Mouse (Mus musculus): ENCODE measurements around the gene Flot1. TPM values are rescaled to one million over a fixed set of nuclear protein-coding genes. Genes with fewer than 3 reads are reported as not detected.
"Not testable (repeated sequence)": the region's sequence is repeated elsewhere in the genome, so short reads cannot be mapped to it uniquely, and the experiment has no call there.

Flot1 gene
- polyA plus RNA-seq, 1 experiment: 209 TPM

GRCm38 (mm10) chr17:35835424-35836140 is 12.6 kb downstream of the Flot1 start:
- DNase-seq (ENCODE audit: extremely low spot score in 1 of 2, low spot score in 1 of 2): peak in 1 of 2 experiments; percentile 43

- peak; percentile 81 to 97 for DNase-seq (ENCODE audit: extremely low spot score in 1 of 2, low spot score in 1 of 2)
Observed at GRCm38 (mm10) chr17:35836178-35836965, 13.3 kb downstream of the Flot1 start.

- peak; percentile 75 to 88 for DNase-seq (ENCODE audit: extremely low spot score in 1 of 2, low spot score in 1 of 2)
Observed at GRCm38 (mm10) chr17:35836991-35837422, 14.0 kb downstream of the Flot1 start.

- peak in 1 of 2 experiments; percentile 63 for DNase-seq (ENCODE audit: extremely low spot score in 1 of 2, low spot score in 1 of 2)
Observed at GRCm38 (mm10) chr17:35837487-35837886, 14.5 kb downstream of the Flot1 start.

GRCm38 (mm10) chr17:35838122-35838544 is 15.1 kb downstream of the Flot1 start, which contains the start of gene Tubb5:
TSS of gene Tubb5 (minus strand) at chr17:35838306.
- DNase-seq (ENCODE audit: extremely low spot score in 1 of 2, low spot score in 1 of 2): peak; percentile 96 to 98

GRCm38 (mm10) chr17:35838570-35838969 is 15.5 kb downstream of the Flot1 start:
- no peak for DNase-seq (ENCODE audit: extremely low spot score in 1 of 2, low spot score in 1 of 2)

- not testable (repeated sequence) for DNase-seq (ENCODE audit: extremely low spot score in 1 of 2, low spot score in 1 of 2)
Observed at GRCm38 (mm10) chr17:35839002-35839401, 16.0 kb downstream of the Flot1 start.

- no peak for DNase-seq (ENCODE audit: extremely low spot score in 1 of 2, low spot score in 1 of 2)
Observed at GRCm38 (mm10) chr17:35840561-35840960, 17.5 kb downstream of the Flot1 start.

- DNase-seq (ENCODE audit: extremely low spot score in 1 of 2, low spot score in 1 of 2): peak; percentile 100
Observed at GRCm38 (mm10) chr17:35841076-35841950, 18.3 kb downstream of the Flot1 start, which contains the start of gene Mdc1. TSS of gene Mdc1 (plus strand) at chr17:35841515.

- no peak for DNase-seq (ENCODE audit: extremely low spot score in 1 of 2, low spot score in 1 of 2)
Observed at GRCm38 (mm10) chr17:35842006-35842405, 19.0 kb downstream of the Flot1 start.

- no peak for DNase-seq (ENCODE audit: extremely low spot score in 1 of 2, low spot score in 1 of 2)
Observed at GRCm38 (mm10) chr17:35843514-35843913, 20.5 kb downstream of the Flot1 start.

- peak in 1 of 2 experiments; percentile 58 for DNase-seq (ENCODE audit: extremely low spot score in 1 of 2, low spot score in 1 of 2)
Observed at GRCm38 (mm10) chr17:35848112-35848511, 25.1 kb downstream of the Flot1 start.

- DNase-seq (ENCODE audit: extremely low spot score in 1 of 2, low spot score in 1 of 2): no peak
Observed at GRCm38 (mm10) chr17:35850974-35851373, 27.9 kb downstream of the Flot1 start.

GRCm38 (mm10) chr17:35859371-35859770 is 36.3 kb downstream of the Flot1 start:
- no peak for DNase-seq (ENCODE audit: extremely low spot score in 1 of 2, low spot score in 1 of 2)

GRCm38 (mm10) chr17:35859835-35860234 is 36.8 kb downstream of the Flot1 start:
- DNase-seq (ENCODE audit: extremely low spot score in 1 of 2, low spot score in 1 of 2): no peak

GRCm38 (mm10) chr17:35860831-35861197 is 37.8 kb downstream of the Flot1 start:
- DNase-seq (ENCODE audit: extremely low spot score in 1 of 2, low spot score in 1 of 2): no peak

- peak; percentile 75 to 89 for DNase-seq (ENCODE audit: extremely low spot score in 1 of 2, low spot score in 1 of 2)
Observed at GRCm38 (mm10) chr17:35861198-35861857, 38.3 kb downstream of the Flot1 start, which contains the start of gene Nrm. TSS of gene Nrm (plus strand) at chr17:35861318.

- no peak for DNase-seq (ENCODE audit: extremely low spot score in 1 of 2, low spot score in 1 of 2)
Observed at GRCm38 (mm10) chr17:35864832-35865353, 41.9 kb downstream of the Flot1 start.

GRCm38 (mm10) chr17:35865481-35866280 is 42.7 kb downstream of the Flot1 start, which contains the start of gene Ppp1r18:
TSS of gene Ppp1r18 (plus strand) at chr17:35865593.
- DNase-seq (ENCODE audit: extremely low spot score in 1 of 2, low spot score in 1 of 2): peak in 1 of 2 experiments; percentile 26

Data from frontal cortex, adult 2 months (tissue).